Mouse (Mus musculus) kidney, postnatal 36 days (tissue): ENCODE data around the gene Opcml.

ENCODE experiments used
- DNase-seq, 2 experiments: peaks; one replicate each; pipeline ENCODE4 v3.0.0; 2021 to 2022; ENCODE audit warnings: mixed read lengths in 2 of 2

Opcml gene

GRCm38 (mm10) chr9:28329477-28329876, 538.9 kb downstream of the Opcml start:
- DNase-seq: no peak

GRCm38 (mm10) chr9:28336511-28337208, 546.1 kb downstream of the Opcml start:
- no peak for DNase-seq

GRCm38 (mm10) chr9:28337837-28338236, 547.3 kb downstream of the Opcml start:
- DNase-seq: no peak

GRCm38 (mm10) chr9:28354978-28355377, 564.4 kb downstream of the Opcml start:
- no peak for DNase-seq

- DNase-seq: no peak
Measured at GRCm38 (mm10) chr9:28357946-28358345, 567.4 kb downstream of the Opcml start.

GRCm38 (mm10) chr9:28360691-28361090, 570.1 kb downstream of the Opcml start:
- DNase-seq: no peak

- DNase-seq: no peak
Measured at GRCm38 (mm10) chr9:28364473-28365159, 574.0 kb downstream of the Opcml start.

GRCm38 (mm10) chr9:28365160-28365473, 574.5 kb downstream of the Opcml start:
- no peak for DNase-seq

GRCm38 (mm10) chr9:28386527-28387175, 596.1 kb downstream of the Opcml start:
- no peak for DNase-seq

- no peak for DNase-seq
Measured at GRCm38 (mm10) chr9:28395222-28395621, 604.6 kb downstream of the Opcml start.

- no peak for DNase-seq
Measured at GRCm38 (mm10) chr9:28395638-28396037, 605.1 kb downstream of the Opcml start.

- DNase-seq: no peak
Measured at GRCm38 (mm10) chr9:28402770-28403650, 612.4 kb downstream of the Opcml start.

- DNase-seq: peak in 1 of 2 experiments; percentile 3
Measured at GRCm38 (mm10) chr9:28403831-28404562, 613.4 kb downstream of the Opcml start.

GRCm38 (mm10) chr9:28404616-28405015, 614.0 kb downstream of the Opcml start:
- no peak for DNase-seq

GRCm38 (mm10) chr9:28405816-28406215, 615.2 kb downstream of the Opcml start:
- DNase-seq: peak in 1 of 2 experiments; percentile 43

GRCm38 (mm10) chr9:28420808-28421207, 630.2 kb downstream of the Opcml start:
- no peak for DNase-seq

GRCm38 (mm10) chr9:28423407-28423806, 632.8 kb downstream of the Opcml start:
- no peak for DNase-seq

GRCm38 (mm10) chr9:28432159-28432558, 641.6 kb downstream of the Opcml start:
- no peak for DNase-seq

GRCm38 (mm10) chr9:28438752-28439151, 648.2 kb downstream of the Opcml start:
- no peak for DNase-seq

- DNase-seq: no peak
Measured at GRCm38 (mm10) chr9:28439433-28440191, 649.0 kb downstream of the Opcml start.

GRCm38 (mm10) chr9:28440192-28440795, 649.7 kb downstream of the Opcml start:
- no peak for DNase-seq
